Mouse (Mus musculus): ENCODE results near the gene Tmem184a.

DNA sequence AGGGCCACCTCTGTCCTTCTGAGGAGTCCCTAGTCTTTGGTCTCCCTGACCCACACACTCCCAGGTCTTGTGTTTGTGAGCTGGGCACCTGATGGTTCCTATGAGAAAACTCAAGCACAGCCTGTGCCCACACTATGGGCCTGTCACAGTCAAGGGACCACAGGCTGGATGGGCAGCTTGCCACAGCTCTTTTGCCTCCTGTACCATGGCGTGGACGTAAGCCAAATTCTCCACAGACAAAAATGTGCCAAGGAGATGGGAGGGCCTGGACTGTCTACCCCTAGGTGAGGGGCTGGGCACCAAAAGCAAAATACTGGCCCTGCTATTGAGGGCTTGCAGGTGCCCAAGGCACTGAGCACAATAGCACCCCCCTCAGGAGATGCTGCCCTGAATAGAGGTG lies 63.1 kb downstream of the Tmem184a start:
- no peak for TF ChIP-seq TCF12 (IDR thresholded peaks at IDR 0.05; ENCODE audit: insufficient read depth, poor library complexity, severe bottlenecking)
- no peak for TF ChIP-seq POLR2A (IDR thresholded peaks at IDR 0.05; ENCODE audit: insufficient read length, low read depth)
- TF ChIP-seq MYOG (IDR thresholded peaks at IDR 0.05; ENCODE audit: control insufficient read depth in 1 of 3, insufficient read depth in 1 of 3, insufficient read length in 2 of 3, low read depth in 2 of 3), result no peak
- no peak for TF ChIP-seq MAX (IDR thresholded peaks at IDR 0.05; ENCODE audit: low read depth)
- no peak for TF ChIP-seq USF1 (IDR thresholded peaks at IDR 0.05; ENCODE audit: low read depth)
- TF ChIP-seq TCF3 (IDR thresholded peaks at IDR 0.05; ENCODE audit: insufficient read length, low read depth), result no peak
- no peak for TF ChIP-seq E2F4 (IDR thresholded peaks at IDR 0.05; ENCODE audit: insufficient read depth)
- no peak for TF ChIP-seq MYOD1 (IDR thresholded peaks at IDR 0.05; ENCODE audit: control insufficient read depth in 1 of 3, insufficient read length in 2 of 3, low read depth in 2 of 3)
- no peak for TF ChIP-seq REST (IDR thresholded peaks at IDR 0.05; ENCODE audit: insufficient read depth, insufficient read length)
- no peak for TF ChIP-seq POLR2AphosphoS2 (IDR thresholded peaks at IDR 0.05; ENCODE audit: insufficient read length, low read depth)
- no peak for TF ChIP-seq CEBPB (IDR thresholded peaks at IDR 0.05; ENCODE audit: insufficient read depth, poor library complexity, severe bottlenecking)
- TF ChIP-seq SRF (IDR thresholded peaks at IDR 0.05; ENCODE audit: control insufficient read depth, insufficient read length, low read depth), result no peak

Data from myocyte (in vitro differentiated cells).